Mouse (Mus musculus): ENCODE measurements around the gene Insig1. TPM values are rescaled to one million over a fixed set of nuclear protein-coding genes. Genes with fewer than 3 reads are reported as not detected.
A peak's percentile ranks its signal among the peaks of the same experiment; 100 is the strongest.

Insig1 gene
- polyA plus RNA-seq (2012; ENCODE audit: insufficient read depth, insufficient read length, missing spikeins), result 311 and 482 TPM in 2 replicates

DNA sequence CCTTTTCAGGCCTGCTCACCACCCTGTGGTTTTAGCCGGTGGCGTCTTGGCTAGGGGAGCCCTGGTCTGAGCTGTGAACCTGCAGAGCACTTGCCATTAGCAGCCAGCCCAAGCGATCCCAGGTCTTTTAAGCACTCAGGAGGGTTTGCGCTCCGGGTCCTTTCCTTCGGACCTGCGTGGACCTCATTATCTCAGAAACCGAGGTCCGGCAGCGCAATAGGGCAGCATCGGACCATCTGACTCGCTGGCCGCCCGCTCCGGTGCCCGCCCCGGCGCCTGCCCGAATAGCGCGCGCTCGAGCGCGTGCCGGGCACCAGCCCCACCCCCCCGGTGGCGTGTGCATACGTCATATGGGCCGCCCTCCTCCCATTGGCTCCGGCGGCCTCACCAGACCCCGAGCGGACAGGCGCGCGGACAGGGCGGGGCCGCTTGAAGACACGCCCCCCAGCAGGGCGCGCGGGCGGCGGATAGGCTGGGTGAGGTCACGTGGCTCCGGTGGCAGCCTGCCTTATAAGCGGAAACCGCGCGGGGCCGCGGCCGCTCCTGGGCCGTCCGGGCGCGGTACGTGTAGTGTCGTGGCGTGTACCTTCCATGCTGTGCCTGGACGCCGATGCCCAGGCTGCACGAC, at the start of gene Insig1:
Gene Insig1, plus strand, starts transcription at position 536 of the 628 bp plus-strand sequence.
- Histone ChIP-seq H3K4me1 (ENCODE audit: control insufficient read depth, insufficient read depth, insufficient read length, low read length) (peaks cover 16% of the 10 kb centered on the region), H3K4me3 (ENCODE audit: insufficient read depth, low read depth, low read length) (peak within 1 kb of the TSS; percentile 92)

DNA sequence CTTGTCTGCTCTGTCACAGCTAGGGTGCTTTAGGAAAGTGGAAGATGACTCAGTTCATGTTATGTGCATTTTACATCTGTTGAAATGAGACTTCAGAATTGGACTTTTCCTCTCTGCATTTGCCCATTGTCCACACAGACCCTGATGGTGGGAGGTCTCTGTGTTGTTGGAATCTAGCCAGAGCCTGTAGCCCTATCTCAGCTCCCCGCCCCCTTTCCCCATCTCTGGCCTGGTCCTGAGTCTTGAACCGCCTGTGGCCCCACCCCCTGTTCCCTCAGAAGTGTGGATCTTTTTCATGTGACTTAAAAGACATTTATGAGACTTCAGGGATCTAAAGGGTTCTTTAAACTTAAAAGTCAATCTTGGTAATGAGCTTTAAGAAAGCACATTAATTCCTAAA, 47.7 kb upstream of the Insig1 start:
- H3K4me1 ChIP-seq (ENCODE audit: control insufficient read depth, insufficient read depth, insufficient read length, low read length), result no peaks in the 10 kb centered on the region
- H3K27ac ChIP-seq (replicated peaks; ENCODE audit: low read depth, low read length), result no peak overlapping the region
- no peak overlapping the region for H3K4me3 ChIP-seq (ENCODE audit: insufficient read depth, low read depth, low read length)

More for the DNA sequence above, at the start of gene Insig1:
- H3K27ac ChIP-seq (replicated peaks; ENCODE audit: low read depth, low read length), result peak within 1 kb of the TSS; percentile 86

DNA sequence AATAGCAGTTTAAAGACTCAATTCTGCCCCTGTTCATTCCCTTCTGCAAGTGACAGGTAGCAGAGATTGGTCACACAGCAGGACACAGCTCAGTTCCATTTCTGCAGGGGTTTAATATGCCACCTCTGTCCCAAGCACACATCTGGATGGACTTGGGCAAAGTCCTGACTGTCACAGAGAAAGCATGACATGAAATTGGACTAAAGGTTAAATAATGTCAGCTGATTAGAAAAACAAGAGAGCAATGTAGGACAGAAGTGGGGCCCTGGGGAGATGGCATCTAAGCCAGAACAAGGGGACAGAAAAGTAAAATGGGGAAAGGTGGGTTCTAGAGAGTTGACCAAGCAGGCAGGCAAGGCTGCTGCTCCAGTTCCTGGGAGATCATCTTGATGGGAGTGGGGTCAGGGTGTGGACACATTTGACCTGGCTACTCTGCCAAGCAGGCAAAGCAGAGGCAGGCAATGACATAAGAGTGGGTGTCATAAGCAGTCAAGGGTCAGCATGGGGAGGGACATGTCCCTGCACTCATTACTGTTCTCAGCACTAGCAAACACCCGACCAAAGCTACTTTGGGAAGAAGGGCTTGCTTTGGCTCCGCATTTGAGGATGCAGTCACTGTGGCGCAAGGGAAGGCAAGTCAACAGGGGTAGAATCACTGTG, 39.5 kb upstream of the Insig1 start:
- Histone ChIP-seq H3K4me1 (ENCODE audit: control insufficient read depth, insufficient read depth, insufficient read length, low read length) (peaks cover 10% of the 10 kb centered on the region; the same call in 1 of the 2 replicates), H3K27ac (replicated peaks; ENCODE audit: low read depth, low read length) (0 out of 2 replicates have a peak overlapping the region, but pooled peaks have one; percentile 5), H3K4me3 (ENCODE audit: insufficient read depth, low read depth, low read length) (no peak overlapping the region)

DNA sequence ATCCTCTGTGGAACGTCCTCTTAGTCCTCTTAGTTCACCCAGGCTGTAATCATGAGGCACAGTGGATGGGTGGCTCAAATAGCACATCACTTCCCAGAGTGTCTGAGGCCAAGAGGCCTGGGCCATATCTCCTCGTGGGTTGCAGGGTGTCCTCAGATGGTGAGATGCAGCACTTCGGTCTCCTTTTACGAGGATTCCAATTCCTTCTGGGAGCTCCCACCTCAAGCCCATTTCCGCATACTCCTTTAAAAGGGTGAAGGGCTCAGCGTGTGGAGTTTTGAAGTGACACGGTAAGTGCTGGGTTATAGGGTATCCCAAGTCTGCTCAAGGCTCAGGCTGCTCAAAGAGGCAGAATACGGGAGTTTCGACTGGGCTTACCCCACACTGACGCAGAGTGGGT, 38.3 kb upstream of the Insig1 start:
- no peak overlapping the region for H3K4me3 ChIP-seq (ENCODE audit: insufficient read depth, low read depth, low read length)
- H3K4me1 ChIP-seq (ENCODE audit: control insufficient read depth, insufficient read depth, insufficient read length, low read length), result peaks cover 13% of the 10 kb centered on the region; the same call in 1 of the 2 replicates
- H3K27ac ChIP-seq (replicated peaks; ENCODE audit: low read depth, low read length), result no peak overlapping the region

DNA sequence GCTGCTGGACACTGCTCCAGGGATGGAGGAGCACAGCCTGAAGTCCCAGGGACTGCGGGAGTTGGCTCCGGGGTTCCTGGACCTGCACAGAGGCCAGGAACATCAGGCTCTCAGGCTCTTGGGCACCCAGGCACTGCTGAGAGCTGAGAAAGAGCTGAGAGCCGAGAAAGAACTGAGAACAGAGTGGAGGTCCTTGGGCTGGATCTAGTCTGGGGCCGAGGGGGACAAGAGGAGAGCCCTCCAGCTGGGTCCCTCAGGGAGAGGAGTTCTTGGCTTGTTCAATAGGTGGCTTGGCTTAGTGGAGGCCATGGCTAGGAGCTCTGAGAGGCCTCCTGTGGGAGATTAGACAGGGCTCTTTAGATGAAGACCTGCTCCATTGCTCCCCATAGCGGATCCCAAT, 37.9 kb upstream of the Insig1 start:
- Histone ChIP-seq H3K4me3 (ENCODE audit: insufficient read depth, low read depth, low read length) (no peak overlapping the region), H3K27ac (replicated peaks; ENCODE audit: low read depth, low read length) (no peak overlapping the region), H3K4me1 (ENCODE audit: control insufficient read depth, insufficient read depth, insufficient read length, low read length) (peaks cover 13% of the 10 kb centered on the region)

DNA sequence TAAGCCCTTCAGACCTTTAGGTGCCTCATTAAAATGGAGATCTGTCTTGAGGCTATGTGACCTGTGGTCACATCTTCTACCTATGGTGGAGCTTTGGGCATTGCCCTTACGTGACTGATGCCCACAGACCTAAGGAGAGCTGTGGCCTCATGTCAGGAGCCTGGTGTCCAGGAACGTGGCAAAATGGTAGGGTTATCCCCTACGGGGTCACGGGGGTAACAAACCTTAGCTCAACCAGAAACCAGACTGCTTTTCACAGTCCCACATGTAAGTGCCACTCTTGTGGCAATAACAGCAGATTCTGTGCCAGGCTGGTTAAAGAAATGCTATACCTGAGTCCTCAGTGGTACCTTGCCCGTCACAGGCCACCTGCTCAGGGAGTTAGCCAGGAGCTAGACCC, 37.3 kb upstream of the Insig1 start:
- no peak overlapping the region for H3K27ac ChIP-seq (replicated peaks; ENCODE audit: low read depth, low read length)
- peaks cover 16% of the 10 kb centered on the region for H3K4me1 ChIP-seq (ENCODE audit: control insufficient read depth, insufficient read depth, insufficient read length, low read length)
- no peak overlapping the region for H3K4me3 ChIP-seq (ENCODE audit: insufficient read depth, low read depth, low read length)

DNA sequence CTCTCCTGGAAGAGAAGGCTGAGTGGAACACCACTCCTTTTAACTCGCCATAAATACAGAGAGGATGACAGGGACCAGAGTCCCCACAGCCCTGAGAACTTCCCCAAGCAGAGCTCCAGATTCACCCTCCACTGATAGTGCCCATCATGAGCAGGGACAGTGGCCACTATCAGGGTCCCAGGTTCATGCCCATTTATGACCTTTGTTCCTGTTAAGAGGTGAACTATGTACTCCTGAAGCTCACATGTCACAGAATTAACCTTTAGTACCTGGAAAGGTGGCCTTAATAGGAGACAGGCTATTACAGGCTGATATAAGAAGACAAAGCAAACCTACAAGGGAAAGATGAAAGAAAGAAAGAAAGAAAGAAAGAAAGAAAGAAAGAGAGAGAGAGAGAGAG, 35.2 kb upstream of the Insig1 start:
- H3K4me3 ChIP-seq (ENCODE audit: insufficient read depth, low read depth, low read length), result no peak overlapping the region
- peaks cover 33% of the 10 kb centered on the region for H3K4me1 ChIP-seq (ENCODE audit: control insufficient read depth, insufficient read depth, insufficient read length, low read length)
- no peak overlapping the region for H3K27ac ChIP-seq (replicated peaks; ENCODE audit: low read depth, low read length)

DNA sequence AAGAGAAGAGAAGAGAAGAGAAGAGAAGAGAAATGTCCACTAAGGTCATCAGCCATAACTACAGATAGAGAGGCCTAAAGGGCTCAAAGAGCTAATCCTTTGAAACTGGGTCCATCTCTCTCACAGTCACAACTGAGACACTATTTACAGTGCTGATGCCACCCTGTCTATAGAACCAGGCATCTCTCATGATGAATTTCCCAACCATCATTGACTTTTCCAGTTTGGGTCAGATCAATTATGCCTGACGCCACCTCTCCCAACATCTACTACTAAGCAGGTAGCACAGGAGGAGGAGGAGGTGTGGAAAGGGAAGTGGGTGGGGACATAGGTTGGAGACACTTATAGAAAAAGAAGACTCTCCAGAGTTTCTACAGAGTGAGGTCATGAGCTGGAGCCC, 34.6 kb upstream of the Insig1 start:
- H3K27ac ChIP-seq (replicated peaks; ENCODE audit: low read depth, low read length), result peak overlapping the region; percentile 82
- peaks cover 35% of the 10 kb centered on the region for H3K4me1 ChIP-seq (ENCODE audit: control insufficient read depth, insufficient read depth, insufficient read length, low read length)
- no peak overlapping the region for H3K4me3 ChIP-seq (ENCODE audit: insufficient read depth, low read depth, low read length)

DNA sequence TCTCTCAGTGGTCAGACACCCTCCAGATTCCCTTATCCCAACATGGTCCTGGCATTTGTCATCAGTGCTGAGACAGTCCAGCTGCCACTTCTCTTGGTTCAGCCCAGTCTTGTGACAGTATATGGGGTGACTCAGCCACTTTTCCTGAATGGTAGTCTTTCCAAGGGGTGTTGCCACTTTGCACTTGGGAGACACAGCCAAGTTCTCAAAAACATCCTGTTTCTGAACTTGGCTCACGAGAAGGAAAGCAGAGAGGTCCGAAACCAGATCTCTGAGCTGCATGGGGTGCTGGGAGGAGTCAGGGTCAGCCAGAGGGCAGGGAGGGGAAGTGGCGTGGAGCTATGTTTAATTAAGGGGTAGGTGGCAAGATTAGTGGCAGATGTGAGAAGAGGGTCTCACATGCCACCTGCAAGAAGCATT, 34.0 kb upstream of the Insig1 start:
- peaks cover 33% of the 10 kb centered on the region for H3K4me1 ChIP-seq (ENCODE audit: control insufficient read depth, insufficient read depth, insufficient read length, low read length)
- peak overlapping the region; percentile 82 for H3K27ac ChIP-seq (replicated peaks; ENCODE audit: low read depth, low read length)
- H3K4me3 ChIP-seq (ENCODE audit: insufficient read depth, low read depth, low read length), result no peak overlapping the region

DNA sequence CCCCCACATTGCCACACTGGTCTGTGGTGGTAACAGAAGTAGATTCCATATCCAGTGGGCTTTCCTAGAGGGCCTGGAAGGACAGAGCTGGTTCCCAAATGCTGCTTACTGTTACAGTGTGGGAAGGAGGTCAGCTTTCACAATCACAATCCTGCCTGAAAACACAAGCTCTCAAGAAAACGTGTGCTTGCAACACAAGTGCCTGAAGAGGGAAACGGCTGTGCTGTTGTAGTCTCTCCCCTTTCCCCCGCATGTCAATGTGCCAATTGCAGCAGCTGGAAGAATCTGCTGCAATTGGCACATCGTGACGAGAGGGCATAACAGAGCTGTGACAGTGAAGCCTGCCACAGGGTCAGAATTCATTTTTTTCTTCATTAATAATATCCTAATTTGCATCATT, 33.5 kb upstream of the Insig1 start:
- Histone ChIP-seq H3K27ac (replicated peaks; ENCODE audit: low read depth, low read length) (peak overlapping the region; percentile 82), H3K4me1 (ENCODE audit: control insufficient read depth, insufficient read depth, insufficient read length, low read length) (peaks cover 35% of the 10 kb centered on the region), H3K4me3 (ENCODE audit: insufficient read depth, low read depth, low read length) (no peak overlapping the region)

DNA sequence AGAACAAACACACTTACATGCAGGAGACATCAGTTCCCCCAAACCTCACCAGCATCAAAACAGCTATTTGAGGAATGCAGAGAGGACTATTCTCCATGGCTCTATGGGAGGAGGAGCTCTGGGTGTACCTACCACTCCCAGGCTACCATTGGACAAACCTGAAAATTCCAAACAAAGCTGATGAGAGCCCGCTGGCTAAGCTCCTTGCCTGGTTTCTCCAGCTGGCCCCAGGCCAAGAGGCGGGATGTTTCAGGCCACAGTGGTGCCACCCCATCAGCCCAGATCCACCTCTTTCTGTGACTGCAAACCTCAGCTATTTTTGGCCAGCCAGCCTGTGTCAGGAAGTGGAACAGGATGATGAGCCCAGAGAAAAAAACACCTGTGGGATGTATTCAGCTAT, 33.0 kb upstream of the Insig1 start:
- Histone ChIP-seq H3K27ac (replicated peaks; ENCODE audit: low read depth, low read length) (peak overlapping the region; percentile 82), H3K4me1 (ENCODE audit: control insufficient read depth, insufficient read depth, insufficient read length, low read length) (peaks cover 35% of the 10 kb centered on the region), H3K4me3 (ENCODE audit: insufficient read depth, low read depth, low read length) (no peak overlapping the region)

DNA sequence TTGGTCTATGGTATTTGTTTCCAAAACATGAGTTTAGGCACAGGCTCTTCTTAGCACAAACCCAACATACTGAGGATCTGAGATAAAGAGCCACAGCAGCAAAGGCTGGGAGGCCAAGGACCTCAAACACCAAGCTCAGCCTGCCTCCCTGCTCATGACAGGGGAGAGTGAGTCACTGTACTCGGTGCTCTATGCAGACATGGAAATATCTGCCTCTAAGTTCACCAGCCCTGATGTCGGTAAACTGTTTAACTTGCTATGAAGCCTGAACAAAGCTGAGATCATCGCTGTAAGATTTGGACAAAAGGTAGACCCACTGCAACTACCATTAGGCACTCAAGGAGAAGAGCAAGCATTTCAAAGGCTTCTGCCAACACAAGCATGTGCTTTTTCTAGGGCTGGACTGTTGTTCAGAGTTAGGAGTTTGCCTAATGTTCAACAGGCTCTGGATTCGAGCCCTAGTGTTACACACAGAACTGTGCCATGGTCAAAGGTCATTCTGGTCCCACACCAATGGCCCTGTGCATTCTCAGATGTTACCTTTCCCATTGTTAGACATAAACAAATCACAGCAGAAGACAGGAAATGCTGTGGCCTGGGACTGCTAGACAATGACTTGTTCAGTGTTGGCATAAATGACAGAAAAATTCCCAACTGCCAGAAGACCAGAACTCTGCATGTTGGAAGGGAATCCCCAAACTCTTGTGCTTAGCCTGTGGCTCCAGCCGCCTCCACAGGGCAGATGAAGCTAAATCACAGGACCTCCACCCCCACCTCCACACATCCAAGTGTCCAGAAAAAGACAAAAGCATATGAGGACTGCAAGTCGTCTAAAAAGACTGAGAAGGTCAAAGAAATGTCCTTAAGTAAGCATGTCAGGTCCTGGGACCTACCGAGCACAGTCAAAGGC, 31.2 kb upstream of the Insig1 start:
- Histone ChIP-seq H3K4me1 (ENCODE audit: control insufficient read depth, insufficient read depth, insufficient read length, low read length) (peaks cover 35% of the 10 kb centered on the region), H3K27ac (replicated peaks; ENCODE audit: low read depth, low read length) (peak overlapping the region; percentile 58), H3K4me3 (ENCODE audit: insufficient read depth, low read depth, low read length) (no peak overlapping the region)

DNA sequence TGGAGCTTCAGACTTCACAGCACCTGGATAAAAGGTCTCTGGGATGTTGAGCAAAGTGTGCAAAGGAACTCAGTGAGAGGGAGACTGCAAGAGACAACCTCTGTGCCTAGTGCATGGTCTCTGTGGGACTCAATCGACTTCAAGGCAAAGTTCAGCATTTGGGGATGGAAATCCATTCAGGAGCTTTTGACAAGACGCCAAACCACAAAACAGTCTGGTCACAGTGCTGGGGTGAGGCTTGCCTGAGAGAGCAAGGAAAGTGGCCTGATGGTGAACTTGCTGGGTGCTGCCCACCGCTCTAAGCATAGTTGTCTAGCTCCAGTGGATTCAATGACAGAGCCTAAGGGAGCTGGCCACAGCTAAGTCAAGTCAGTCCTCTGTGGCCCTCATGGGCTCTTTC, 30.4 kb upstream of the Insig1 start:
- Histone ChIP-seq H3K4me3 (ENCODE audit: insufficient read depth, low read depth, low read length) (no peak overlapping the region), H3K27ac (replicated peaks; ENCODE audit: low read depth, low read length) (peak overlapping the region; percentile 58), H3K4me1 (ENCODE audit: control insufficient read depth, insufficient read depth, insufficient read length, low read length) (peaks cover 35% of the 10 kb centered on the region)

DNA sequence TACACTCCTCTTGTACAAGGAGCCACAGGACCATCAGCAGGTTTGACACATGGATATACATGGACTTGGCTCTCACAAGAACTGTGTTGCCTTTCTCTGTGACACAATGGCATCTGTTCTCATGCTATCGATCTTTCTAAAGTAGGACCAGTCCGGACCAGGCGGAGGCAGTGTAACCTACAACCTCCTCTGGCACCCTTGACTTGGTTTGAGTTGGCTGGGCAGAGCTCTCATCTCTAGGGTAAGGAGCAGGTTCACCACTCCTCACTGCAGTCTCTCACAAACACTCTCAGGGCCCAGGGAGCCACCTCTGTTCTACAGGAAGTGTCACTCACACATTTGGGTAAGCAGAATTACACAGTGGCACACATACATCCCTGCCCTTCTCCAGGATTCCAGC, 29.1 kb upstream of the Insig1 start:
- H3K4me3 ChIP-seq (ENCODE audit: insufficient read depth, low read depth, low read length), result no peak overlapping the region
- peaks cover 29% of the 10 kb centered on the region for H3K4me1 ChIP-seq (ENCODE audit: control insufficient read depth, insufficient read depth, insufficient read length, low read length)
- H3K27ac ChIP-seq (replicated peaks; ENCODE audit: low read depth, low read length), result no peak overlapping the region

DNA sequence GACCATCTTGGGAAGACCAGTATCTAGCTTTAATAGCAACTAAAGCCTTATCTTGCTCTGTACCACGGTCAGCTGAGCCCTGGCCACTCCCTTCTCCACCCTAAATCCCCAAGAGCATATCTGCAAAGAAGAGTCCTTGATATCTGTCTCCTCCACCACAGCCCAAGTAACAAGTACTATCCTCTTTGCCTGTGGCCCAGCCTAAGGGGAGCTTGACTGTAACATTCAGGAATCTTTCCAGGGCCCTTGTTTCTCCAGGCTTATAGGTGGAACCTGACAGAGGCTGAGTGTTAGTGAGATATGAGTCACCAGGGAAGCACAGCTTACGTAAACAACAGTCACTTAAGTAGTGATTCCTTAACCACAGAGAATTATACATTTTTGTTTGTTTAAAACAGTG, 28.4 kb upstream of the Insig1 start:
- H3K4me1 ChIP-seq (ENCODE audit: control insufficient read depth, insufficient read depth, insufficient read length, low read length), result peaks cover 29% of the 10 kb centered on the region
- H3K27ac ChIP-seq (replicated peaks; ENCODE audit: low read depth, low read length), result no peak overlapping the region
- H3K4me3 ChIP-seq (ENCODE audit: insufficient read depth, low read depth, low read length), result no peak overlapping the region

All from brown adipose tissue, adult 24 weeks (tissue).